Mouse (Mus musculus) frontal cortex, postnatal 10 days (tissue): ENCODE measurements around the gene Ppp2r3a.
A peak's percentile ranks its signal among the peaks of the same experiment; 100 is the strongest.

Experiments
- DNase-seq, 2 experiments: peaks; one replicate each; pipeline ENCODE4 v3.0.0; 2022; ENCODE audit warnings: low spot score in 2 of 2, mixed read lengths in 1 of 2

The Ppp2r3a gene

DNA sequence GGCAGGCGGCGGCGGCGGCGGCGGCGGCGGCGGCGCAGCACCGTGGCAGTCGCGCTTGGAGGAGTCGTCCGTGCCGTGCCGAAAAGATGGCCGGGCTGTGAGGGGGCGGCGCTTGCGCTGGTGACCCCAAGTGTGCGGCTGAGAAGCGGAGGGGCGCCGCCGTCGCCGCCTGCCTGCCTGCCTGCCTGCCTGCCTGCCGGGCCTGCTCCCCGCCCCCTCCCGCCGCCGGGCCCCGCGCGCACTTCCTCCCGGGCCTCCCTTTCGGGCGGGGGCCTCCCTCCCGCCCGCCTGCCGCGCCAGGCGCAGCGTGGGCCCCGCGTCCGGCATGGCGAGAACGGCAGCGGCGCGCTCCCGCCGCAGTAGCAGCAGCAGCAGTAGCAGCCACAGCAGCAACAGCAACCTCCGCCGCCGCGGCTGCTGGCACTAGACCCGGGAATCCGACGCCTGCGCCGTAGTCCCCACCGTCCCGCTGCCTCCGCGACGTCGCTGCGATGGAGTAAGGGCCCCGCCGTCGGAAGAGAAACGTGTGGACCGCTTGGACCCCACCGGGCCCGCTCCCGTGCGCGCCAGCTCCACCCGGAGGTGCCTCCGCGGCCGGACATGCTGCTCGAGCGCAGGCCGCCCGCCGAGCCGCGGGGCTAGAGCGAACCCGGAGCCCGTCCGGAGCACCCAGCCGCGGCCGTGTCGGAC lies 177.1 kb downstream of the Ppp2r3a start:
- DNase-seq, result peak; percentile 81 to 85

DNA sequence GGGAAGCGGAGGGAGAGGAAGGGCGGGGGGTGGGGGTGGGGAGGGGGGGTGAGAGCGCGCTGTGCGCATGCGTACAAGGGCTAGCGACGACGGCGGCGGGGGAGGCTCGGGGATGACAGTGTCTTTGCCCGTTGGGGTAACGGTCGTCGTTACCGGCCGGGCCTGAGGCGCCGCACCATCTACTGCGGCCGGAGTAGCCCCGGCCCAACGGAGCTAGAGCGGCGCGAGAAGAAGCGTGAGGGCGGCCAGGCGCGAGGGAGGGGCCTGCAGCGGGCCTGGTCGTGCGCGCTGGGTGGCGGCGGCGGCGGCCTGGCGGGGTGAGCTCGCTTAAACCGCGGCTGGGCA lies 177.6 kb downstream of the Ppp2r3a start, which contains the start of gene Msl2:
Gene Msl2, plus strand, starts transcription at position 115 of the 345 bp plus-strand sequence.
- DNase-seq, result no peak

GRCm38 (mm10) chr9:101073041-101073986 lies 178.3 kb downstream of the Ppp2r3a start:
- peak; percentile 98 to 99 for DNase-seq

- no peak for DNase-seq
Measured at GRCm38 (mm10) chr9:101072506-101072905, 179.1 kb downstream of the Ppp2r3a start.

- DNase-seq, result no peak
Measured at GRCm38 (mm10) chr9:101069781-101070180, 181.8 kb downstream of the Ppp2r3a start.

- DNase-seq, result no peak
Measured at GRCm38 (mm10) chr9:101065076-101065602, 186.5 kb downstream of the Ppp2r3a start.

DNA sequence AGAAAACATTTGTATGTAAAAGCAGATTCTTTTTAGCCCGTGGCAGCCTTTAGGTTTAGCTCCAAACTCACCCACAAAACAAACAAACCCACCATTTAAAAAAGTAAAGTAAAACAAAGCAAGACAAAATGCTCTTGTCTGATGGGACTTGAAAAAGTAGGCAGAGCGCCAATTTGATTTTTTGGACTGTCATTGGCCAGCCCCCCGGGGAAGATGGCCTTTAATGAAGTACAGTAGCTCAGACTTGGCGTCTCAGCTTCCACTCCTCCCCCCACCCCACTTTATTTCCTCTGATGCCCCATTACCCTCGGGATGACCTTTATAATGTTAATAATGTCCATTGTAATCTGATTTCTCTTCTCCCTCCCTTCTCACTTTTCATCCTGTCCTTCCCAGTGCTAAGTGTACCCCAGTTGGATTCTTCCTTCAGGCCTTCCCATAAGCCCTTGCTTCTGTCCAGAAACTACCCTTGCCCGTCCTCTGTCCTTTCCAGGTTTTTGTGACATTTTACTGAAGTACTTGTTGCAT lies 189.3 kb downstream of the Ppp2r3a start:
- DNase-seq, result no peak

DNA sequence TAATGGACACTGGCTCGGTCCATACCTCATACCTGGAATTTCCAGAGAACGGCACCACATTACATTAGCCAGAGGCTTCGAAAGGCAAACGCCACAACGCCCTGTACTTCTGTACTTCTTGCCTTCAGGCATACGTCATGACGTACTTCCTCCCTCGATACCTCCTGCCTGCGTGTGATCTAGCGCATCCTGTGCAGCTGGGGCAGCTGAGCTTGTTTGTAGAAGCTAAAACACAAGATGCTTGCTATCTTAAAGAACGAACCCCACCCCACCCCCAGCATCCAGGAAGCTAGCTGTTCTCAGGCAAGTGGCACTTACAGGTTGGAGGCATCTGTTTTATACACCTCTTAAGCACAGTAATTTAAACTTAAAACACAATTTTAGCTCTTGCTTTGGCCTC lies 190.6 kb downstream of the Ppp2r3a start:
- no peak for DNase-seq

GRCm38 (mm10) chr9:101057156-101057555 lies 194.4 kb downstream of the Ppp2r3a start:
- no peak for DNase-seq
